Mouse (Mus musculus) layer of hippocampus, adult 11-12 months (tissue): Measurements from ENCODE around the gene Slc13a3.

Source experiments
- DNase-seq: peaks from one replicate; pipeline ENCODE4 v3.0.0; 2022; ENCODE audit warnings: low spot score

The Slc13a3 gene

DNA sequence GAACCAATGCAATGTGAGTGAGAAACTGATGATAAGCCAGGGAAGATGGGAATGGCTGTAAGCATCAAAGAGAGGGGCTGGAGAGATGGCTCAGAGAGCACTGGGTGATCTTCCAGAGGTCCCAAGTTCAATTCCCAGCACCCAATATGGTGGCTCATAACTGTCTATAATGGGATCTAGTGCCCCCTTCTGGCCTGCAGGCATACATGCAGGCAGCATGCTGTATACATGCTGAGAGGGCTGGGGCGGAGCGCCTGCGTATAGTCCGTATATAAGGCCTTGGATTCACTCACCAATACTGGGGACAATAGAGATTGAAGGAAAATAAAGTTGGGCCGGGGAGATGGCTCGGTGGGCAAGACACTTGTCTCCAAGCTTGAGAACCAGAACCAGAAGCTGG, 109.7 kb downstream of the Slc13a3 start:
- DNase-seq = no peak

DNA sequence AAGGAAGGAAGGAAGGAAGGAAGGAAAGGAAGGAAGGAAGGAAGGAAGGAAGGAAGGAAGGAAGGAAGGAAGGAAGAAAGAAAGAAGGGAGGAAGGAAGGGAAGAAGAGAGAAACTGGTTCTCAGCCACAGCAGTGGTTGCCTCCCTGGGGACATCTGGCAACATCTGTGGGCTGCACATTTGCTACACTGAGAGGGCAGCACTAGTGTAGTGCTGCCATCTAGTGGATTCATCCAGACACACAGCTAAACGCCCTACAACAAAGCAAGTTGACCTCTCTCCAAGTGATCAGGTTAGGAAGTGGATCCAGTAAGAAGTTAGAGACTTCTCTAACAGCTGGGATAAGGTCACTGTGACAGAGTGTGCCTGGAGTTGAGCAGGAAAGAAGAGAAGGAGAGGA, 112.2 kb downstream of the Slc13a3 start:
- DNase-seq = peak; percentile 73
